Mouse (Mus musculus): ENCODE measurements around the gene Tom1l2.

The Tom1l2 gene

GRCm38 (mm10) chr11:60178005-60178404 lies 174.7 kb downstream of the Tom1l2 start:
- no peak for DNase-seq (ENCODE audit: low read depth, low spot score)

GRCm38 (mm10) chr11:60176975-60177657 lies 175.6 kb downstream of the Tom1l2 start:
- no peak for DNase-seq (ENCODE audit: low read depth, low spot score)

All from WW6 (cell line).